Mouse (Mus musculus) left cerebral cortex, adult 2 months (tissue): Measurements from ENCODE around the gene Hbq1b. TPM values are rescaled to one million over a fixed set of nuclear protein-coding genes. Genes with fewer than 3 reads are reported as not detected.

Experiments
- DNase-seq, 2 experiments: peaks; one replicate each; pipeline ENCODE4 v3.0.0; 2021 to 2022; ENCODE audit warnings: low spot score in 2 of 2, mixed read lengths in 1 of 2; ENCODE audit errors: extremely low spot score in 1 of 2
- H3K27ac ChIP-seq: fragments of 200-600 bp; 2 replicates; pipeline ENCODE4 v1.8.1; 2022
- H3K4me3 ChIP-seq: fragments of 200-600 bp; 2 replicates; pipeline ENCODE4 v1.8.1; 2022
- CTCF ChIP-seq: fragments of 200-600 bp; IDR thresholded peaks from 2 replicates; pipeline ENCODE4 v1.8.1; 2022; ENCODE audit warnings: antibody characterized with exemption, mild to moderate bottlenecking, moderate library complexity
- intact Hi-C: fragments of 180-260 bp; cut with DNase I; formaldehyde crosslinking; loops from one replicate; pipeline ENCODE4 v1.15.1; 2025
- total RNA-seq, 2 experiments: library from RNA; stranded (reverse); gene quantifications; 2 replicates each; pipeline ENCODE4 v1.2.3; 2021

Gene Hbq1b
- total RNA-seq, 2 experiments from 2014 or later: not detected

DNA sequence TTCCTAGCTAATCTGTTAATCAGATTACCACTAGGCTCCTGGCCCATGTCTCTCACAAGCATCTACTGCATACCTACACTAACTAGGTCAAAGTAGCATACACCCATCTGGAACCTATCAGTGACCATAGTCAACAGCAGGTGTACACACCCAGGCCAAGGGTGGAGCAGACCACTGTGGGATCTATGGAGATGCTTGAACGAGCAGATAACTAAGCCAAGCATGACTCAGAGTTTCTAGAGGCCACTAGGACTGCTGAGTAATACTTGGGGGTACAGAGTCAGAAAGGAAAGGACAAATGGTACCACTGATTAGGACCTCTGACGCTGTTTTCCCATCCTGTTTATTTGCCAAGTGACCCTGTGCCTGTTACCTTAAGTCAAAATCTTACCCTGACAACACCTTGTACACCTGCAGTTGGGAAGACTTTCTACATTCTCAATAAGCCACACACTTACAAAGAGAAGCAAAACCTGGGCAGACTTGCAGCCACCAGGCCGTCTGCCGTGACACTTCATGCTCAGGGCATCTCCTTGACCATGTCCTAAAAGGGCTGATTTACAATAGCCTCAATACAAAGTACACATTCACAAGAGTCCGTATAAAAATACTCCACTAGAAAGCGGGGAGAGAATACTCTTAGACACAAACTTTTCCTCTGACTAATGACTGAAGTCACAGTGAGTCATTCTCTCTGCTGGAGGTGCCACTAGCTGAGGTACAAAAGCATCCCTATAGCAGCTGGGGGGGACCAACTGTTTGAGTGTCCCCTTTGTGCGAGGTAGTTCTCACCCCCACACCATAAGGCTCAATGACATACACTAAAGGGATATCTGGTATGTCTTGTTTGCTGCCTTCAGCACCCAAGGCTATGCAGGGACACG is 35.6 kb upstream of the Hbq1b start:
- no peak for TF ChIP-seq CTCF
- no peak overlapping the region for H3K27ac ChIP-seq
- no peak for DNase-seq
- no peak overlapping the region for H3K4me3 ChIP-seq
- intact Hi-C loops: no loop called here

GRCm38 (mm10) chr11:32253121-32253520 is 33.6 kb upstream of the Hbq1b start:
- no peak overlapping the region for H3K4me3 ChIP-seq
- no peak for TF ChIP-seq CTCF
- intact Hi-C loops: no loop called here
- no peak overlapping the region for H3K27ac ChIP-seq
- DNase-seq: no peak

- Histone ChIP-seq H3K4me3 (no peak overlapping the region), H3K27ac (no peak overlapping the region)
- DNase-seq: no peak
- intact Hi-C loops: no loop called here
- no peak for TF ChIP-seq CTCF
These were observed 30.6 kb upstream of the Hbq1b start for GRCm38 (mm10) chr11:32256146-32256545.

GRCm38 (mm10) chr11:32256566-32256965 is 30.2 kb upstream of the Hbq1b start:
- intact Hi-C loops: no loop called here
- no peak for DNase-seq
- no peak overlapping the region for H3K4me3 ChIP-seq
- TF ChIP-seq CTCF: no peak
- H3K27ac ChIP-seq: no peak overlapping the region

DNA sequence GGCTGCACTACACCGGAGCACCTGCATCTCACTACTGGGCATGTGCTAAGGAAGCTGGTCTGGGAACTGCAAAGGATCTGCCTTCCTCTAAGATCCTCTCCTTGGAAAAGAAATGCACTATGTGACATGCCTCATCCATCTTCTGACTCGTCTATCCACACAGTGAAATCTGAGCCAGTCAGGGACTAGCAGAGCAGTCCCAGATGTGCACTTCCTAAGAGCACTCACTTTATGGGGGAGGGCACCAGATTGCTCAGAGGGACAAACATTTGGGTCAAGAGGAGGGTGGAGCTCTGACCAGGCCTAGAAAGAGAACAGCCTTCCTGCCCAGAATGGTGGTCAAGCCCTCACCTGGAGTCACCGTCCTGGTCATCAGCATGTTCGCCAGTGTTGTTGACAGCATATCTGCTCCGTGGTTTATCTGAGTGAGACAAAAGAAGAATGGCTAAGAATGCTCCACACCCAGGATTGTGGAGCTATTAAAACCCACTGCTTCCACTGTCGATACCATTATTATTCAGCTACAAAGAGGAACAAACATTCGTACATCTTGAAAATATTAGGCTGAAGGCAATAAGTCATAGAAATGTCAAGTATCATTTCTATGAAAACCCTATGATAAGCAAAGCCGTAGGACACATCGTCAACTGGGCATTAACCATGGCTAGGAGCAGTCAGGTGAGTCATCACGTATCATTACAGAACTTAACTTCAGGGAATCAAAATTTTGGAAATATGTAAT is 23.9 kb upstream of the Hbq1b start:
- intact Hi-C loops: no loop called here
- TF ChIP-seq CTCF: no peak
- DNase-seq: no peak
- no peak overlapping the region for H3K27ac ChIP-seq
- no peak overlapping the region for H3K4me3 ChIP-seq

- H3K27ac ChIP-seq: no peak overlapping the region
- no peak for DNase-seq
- H3K4me3 ChIP-seq: no peak overlapping the region
- intact Hi-C loops: no loop called here
- no peak for TF ChIP-seq CTCF
These were observed 21.5 kb upstream of the Hbq1b start for GRCm38 (mm10) chr11:32265117-32265738.

- Histone ChIP-seq H3K27ac (no peak overlapping the region), H3K4me3 (no peak overlapping the region)
- intact Hi-C loops: no loop called here
- DNase-seq: no peak
- TF ChIP-seq CTCF: no peak
These were observed 20.6 kb upstream of the Hbq1b start for GRCm38 (mm10) chr11:32266194-32266593.

- DNase-seq: no peak
- Histone ChIP-seq H3K4me3 (peak overlapping the region; percentile 87), H3K27ac (peak overlapping the region; percentile 97)
- no peak for TF ChIP-seq CTCF
- intact Hi-C loops: no loop called here
These were observed 20.0 kb upstream of the Hbq1b start for GRCm38 (mm10) chr11:32266776-32267175.

GRCm38 (mm10) chr11:32267188-32267884 is 19.4 kb upstream of the Hbq1b start, which contains the start of gene Nprl3:
Gene Nprl3, minus strand, starts transcription at chr11:32267707.
- DNase-seq: peak; percentile 96
- Histone ChIP-seq H3K27ac (peak within 1 kb of the TSS; percentile 97), H3K4me3 (peak within 1 kb of the TSS; percentile 87)
- intact Hi-C loops: no loop called here
- no peak; the same call in 1 of the 2 replicates for TF ChIP-seq CTCF

DNA sequence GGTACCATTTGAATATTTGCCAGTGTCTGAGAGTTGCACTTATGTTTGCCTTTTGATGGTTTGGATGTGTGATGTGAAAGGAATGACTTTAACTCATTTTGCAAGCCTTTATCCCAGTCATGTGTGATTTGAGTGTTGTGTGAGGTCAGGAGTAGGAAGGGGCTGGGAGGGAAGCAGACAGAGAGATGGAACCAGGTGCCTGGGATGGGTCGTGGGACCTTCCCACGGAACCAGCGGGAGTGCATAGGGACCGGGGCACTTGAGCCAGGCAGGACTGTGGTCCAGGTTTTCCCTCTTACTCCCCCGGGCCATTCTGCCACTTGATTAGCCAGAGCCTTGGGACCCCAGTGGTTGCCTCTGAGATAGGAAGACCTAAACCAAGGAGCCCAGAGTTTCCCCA is 18.8 kb upstream of the Hbq1b start:
- intact Hi-C loops: no loop called here
- TF ChIP-seq CTCF: no peak
- peak overlapping the region; percentile 87 for H3K4me3 ChIP-seq
- H3K27ac ChIP-seq: peak overlapping the region; percentile 97
- no peak for DNase-seq

- Histone ChIP-seq H3K4me3 (no peak overlapping the region), H3K27ac (no peak overlapping the region)
- no peak for TF ChIP-seq CTCF
- intact Hi-C loops: no loop called here
- DNase-seq: no peak
These were observed 17.8 kb upstream of the Hbq1b start for GRCm38 (mm10) chr11:32268952-32269351.
